Mouse (Mus musculus) liver, embryonic 15.5 days (tissue): ENCODE measurements around the gene Cc2d2b. TPM values are rescaled to one million over a fixed set of nuclear protein-coding genes. Genes with fewer than 3 reads are reported as not detected.
A peak's percentile ranks its signal among the peaks of the same experiment; 100 is the strongest.

Experiments used
- ATAC-seq: fragments of 200-750 bp; cut with Nextera tagmentation; 2 replicates; pipeline ENCODE4 v1.8.0; 2017; ENCODE audit warnings: moderate number of reproducible peaks, mild to moderate bottlenecking, moderate library complexity; ENCODE audit not compliant: insufficient read depth
- H3K27ac ChIP-seq: fragments of 300-500 bp; sonication (generic); replicated peaks from 2 replicates; pipeline ENCODE4 v1.5.1; 2015; ENCODE audit warnings: mild to moderate bottlenecking, inconsistent platforms
- H3K27me3 ChIP-seq: fragments of 300-500 bp; sonication (generic); 2 replicates; pipeline ENCODE4 v1.6.1; 2015; ENCODE audit warnings: mild to moderate bottlenecking, inconsistent platforms
- H3K36me3 ChIP-seq: fragments of 300-500 bp; sonication (generic); replicated peaks from 2 replicates; pipeline ENCODE4 v1.6.1; 2015; ENCODE audit warnings: moderate library complexity, mild to moderate bottlenecking, inconsistent platforms
- H3K4me1 ChIP-seq: fragments of 300-500 bp; sonication (generic); replicated peaks from 2 replicates; pipeline ENCODE4 v1.6.1; 2015; ENCODE audit warnings: inconsistent platforms
- H3K4me2 ChIP-seq: fragments of 300-500 bp; sonication (generic); 2 replicates; pipeline ENCODE4 v1.6.1; 2015; ENCODE audit warnings: moderate library complexity, mild to moderate bottlenecking, inconsistent platforms
- H3K4me3 ChIP-seq: fragments of 300-500 bp; sonication (generic); replicated peaks from 2 replicates; pipeline ENCODE4 v1.5.1; 2015; ENCODE audit warnings: mild to moderate bottlenecking, inconsistent platforms
- H3K9ac ChIP-seq: fragments of 300-500 bp; sonication (generic); 2 replicates; pipeline ENCODE4 v1.6.1; 2015; ENCODE audit warnings: moderate library complexity, mild to moderate bottlenecking, inconsistent platforms
- H3K9me3 ChIP-seq: fragments of 300-500 bp; sonication (generic); replicated peaks from 2 replicates; pipeline ENCODE4 v1.6.1; 2016; ENCODE audit warnings: inconsistent platforms
- WGBS: fragments of 180-500 bp; shearing (Covaris S2); methylation state at CpG from one replicate; pipeline ENCODE4 v1.1.7; 2015; ENCODE audit warnings: mixed read lengths; ENCODE audit not compliant: insufficient replicate concordance; 5-methylcytosine and 5-hydroxymethylcytosine counted together
- polyA plus RNA-seq: library from polyadenylated mRNA; unstranded; fragments of >200 nt; fragmentation: Nextera tagmentation; extraction: Ambion mirVana; gene quantifications from 2 replicates; pipeline ENCODE4 v1.2.1, GENCODE M21; 2015

Cc2d2b gene
- polyA plus RNA-seq, 1 experiment from 2014 or later, result 0.59 TPM

DNA sequence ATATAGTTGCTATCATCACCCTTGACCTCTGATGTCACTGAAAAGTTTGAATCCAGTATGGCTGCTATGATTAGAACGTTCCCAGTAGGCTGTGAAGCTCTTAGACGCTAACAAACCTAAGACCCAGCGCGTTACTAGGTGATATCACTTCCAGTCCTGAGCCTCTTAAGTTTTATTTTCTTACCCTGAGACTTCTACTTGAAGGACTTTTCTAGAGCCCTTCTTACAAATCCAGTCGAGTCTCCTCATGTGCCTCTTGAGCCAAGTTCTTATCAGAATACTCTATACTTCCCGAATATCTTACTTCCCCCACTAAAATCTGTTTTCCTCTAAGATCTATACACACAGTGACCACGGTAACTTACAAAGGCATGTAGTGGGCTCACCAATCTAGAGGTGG is 89.7 kb downstream of the Cc2d2b start:
- H3K4me3 ChIP-seq, result no peak overlapping the region
- 67% methylated on average over 7 of the region's 7 CpGs for WGBS
- peaks cover 42% of the 10 kb centered on the region for H3K36me3 ChIP-seq
- no peak overlapping the region for H3K9ac ChIP-seq
- H3K9me3 ChIP-seq, result no peaks in the 10 kb centered on the region
- H3K4me1 ChIP-seq, result peaks cover 20% of the 10 kb centered on the region
- H3K27me3 ChIP-seq, result no peaks in the 10 kb centered on the region
- H3K27ac ChIP-seq, result no peak overlapping the region
- H3K4me2 ChIP-seq, result no peak overlapping the region
- ATAC-seq, result no peak

- no peaks in the 10 kb centered on the region for H3K27me3 ChIP-seq
- peaks cover 51% of the 10 kb centered on the region for H3K36me3 ChIP-seq
- 0 out of 2 replicates have a peak, but pooled peaks cover under 1% of the 10 kb centered on the region for H3K4me1 ChIP-seq
- no peak overlapping the region for H3K27ac ChIP-seq
- no peaks in the 10 kb centered on the region for H3K9me3 ChIP-seq
- no peak for ATAC-seq
- WGBS, result 43% methylated on average over 6 of the region's 6 CpGs
- H3K4me3 ChIP-seq, result no peak overlapping the region
- H3K4me2 ChIP-seq, result no peak overlapping the region
- no peak overlapping the region for H3K9ac ChIP-seq
Measured at GRCm38 (mm10) chr19:40840303-40840702, 91.8 kb downstream of the Cc2d2b start.

GRCm38 (mm10) chr19:40841083-40841482 is 92.5 kb downstream of the Cc2d2b start:
- WGBS, result 74% methylated on average over 6 of the region's 6 CpGs
- Histone ChIP-seq H3K27me3 (no peaks in the 10 kb centered on the region), H3K9ac (no peak overlapping the region), H3K27ac (no peak overlapping the region), H3K4me2 (no peak overlapping the region), H3K4me3 (no peak overlapping the region), H3K4me1 (no peaks in the 10 kb centered on the region), H3K9me3 (no peaks in the 10 kb centered on the region), H3K36me3 (peaks cover 59% of the 10 kb centered on the region)
- ATAC-seq, result no peak

DNA sequence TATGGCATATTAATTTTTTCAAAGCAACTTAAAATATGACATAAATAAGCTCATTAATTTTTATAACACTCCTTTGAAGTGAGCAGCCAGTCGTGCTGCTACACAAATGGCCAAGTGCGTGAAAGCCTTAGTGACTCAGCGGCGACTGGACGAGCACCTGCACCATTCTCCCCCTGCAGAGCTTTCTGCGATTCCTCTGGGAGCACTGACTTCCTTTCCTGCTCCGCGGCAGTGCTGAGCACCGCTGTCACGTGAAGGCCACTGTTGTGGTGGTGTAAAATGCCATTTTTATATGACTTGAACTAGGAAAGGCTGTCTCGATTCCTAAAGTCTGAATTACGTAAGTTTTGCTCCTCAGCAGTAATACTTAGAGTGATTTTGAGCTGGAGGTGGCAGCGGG is 93.0 kb downstream of the Cc2d2b start:
- no peak overlapping the region for H3K4me2 ChIP-seq
- no peak overlapping the region for H3K27ac ChIP-seq
- no peaks in the 10 kb centered on the region for H3K27me3 ChIP-seq
- H3K9ac ChIP-seq, result no peak overlapping the region
- H3K36me3 ChIP-seq, result peaks cover 60% of the 10 kb centered on the region
- no peaks in the 10 kb centered on the region for H3K9me3 ChIP-seq
- ATAC-seq, result no peak
- 77% methylated on average over 13 of the region's 13 CpGs for WGBS
- no peak overlapping the region for H3K4me3 ChIP-seq
- no peaks in the 10 kb centered on the region for H3K4me1 ChIP-seq

- Histone ChIP-seq H3K27me3 (no peaks in the 10 kb centered on the region), H3K27ac (no peak overlapping the region), H3K4me1 (no peaks in the 10 kb centered on the region), H3K9ac (no peak overlapping the region), H3K9me3 (no peaks in the 10 kb centered on the region), H3K4me3 (no peak overlapping the region), H3K36me3 (peaks cover 42% of the 10 kb centered on the region), H3K4me2 (no peak overlapping the region)
- ATAC-seq, result no peak
- WGBS, result 84% methylated on average over 13 of the region's 13 CpGs
Measured at GRCm38 (mm10) chr19:40844731-40845130, 96.2 kb downstream of the Cc2d2b start.

GRCm38 (mm10) chr19:40849391-40849790 is 100.8 kb downstream of the Cc2d2b start:
- Histone ChIP-seq H3K27me3 (0 out of 2 replicates have a peak, but pooled peaks cover 4% of the 10 kb centered on the region), H3K4me3 (no peak overlapping the region), H3K27ac (no peak overlapping the region), H3K36me3 (peaks cover 30% of the 10 kb centered on the region), H3K4me1 (no peaks in the 10 kb centered on the region), H3K9me3 (no peaks in the 10 kb centered on the region), H3K9ac (no peak overlapping the region), H3K4me2 (no peak overlapping the region)
- 77% methylated on average over 12 of the region's 12 CpGs for WGBS
- no peak for ATAC-seq

GRCm38 (mm10) chr19:40859555-40859954 is 111.0 kb downstream of the Cc2d2b start:
- 30% methylated on average over 4 of the region's 4 CpGs for WGBS
- no peak for ATAC-seq
- no peaks in the 10 kb centered on the region for H3K36me3 ChIP-seq

GRCm38 (mm10) chr19:40868284-40868683 is 119.7 kb downstream of the Cc2d2b start:
- no peak overlapping the region for H3K9ac ChIP-seq
- no peak for ATAC-seq
- peaks cover 6% of the 10 kb centered on the region for H3K4me1 ChIP-seq
- no peak overlapping the region for H3K4me2 ChIP-seq
- H3K9me3 ChIP-seq, result no peaks in the 10 kb centered on the region
- no peak overlapping the region for H3K4me3 ChIP-seq
- no peak overlapping the region for H3K27ac ChIP-seq
- H3K27me3 ChIP-seq, result peaks cover 44% of the 10 kb centered on the region
- H3K36me3 ChIP-seq, result no peaks in the 10 kb centered on the region
- WGBS, result 33% methylated on average over 5 of the region's 5 CpGs

More at GRCm38 (mm10) chr19:40859555-40859954, 111.0 kb downstream of the Cc2d2b start:
- H3K4me1 ChIP-seq, result 0 out of 2 replicates have a peak, but pooled peaks cover 5% of the 10 kb centered on the region
- H3K4me2 ChIP-seq, result no peak overlapping the region
- no peaks in the 10 kb centered on the region for H3K9me3 ChIP-seq
- no peak overlapping the region for H3K4me3 ChIP-seq
- H3K9ac ChIP-seq, result no peak overlapping the region
- peaks cover 12% of the 10 kb centered on the region for H3K27me3 ChIP-seq
- no peak overlapping the region for H3K27ac ChIP-seq

DNA sequence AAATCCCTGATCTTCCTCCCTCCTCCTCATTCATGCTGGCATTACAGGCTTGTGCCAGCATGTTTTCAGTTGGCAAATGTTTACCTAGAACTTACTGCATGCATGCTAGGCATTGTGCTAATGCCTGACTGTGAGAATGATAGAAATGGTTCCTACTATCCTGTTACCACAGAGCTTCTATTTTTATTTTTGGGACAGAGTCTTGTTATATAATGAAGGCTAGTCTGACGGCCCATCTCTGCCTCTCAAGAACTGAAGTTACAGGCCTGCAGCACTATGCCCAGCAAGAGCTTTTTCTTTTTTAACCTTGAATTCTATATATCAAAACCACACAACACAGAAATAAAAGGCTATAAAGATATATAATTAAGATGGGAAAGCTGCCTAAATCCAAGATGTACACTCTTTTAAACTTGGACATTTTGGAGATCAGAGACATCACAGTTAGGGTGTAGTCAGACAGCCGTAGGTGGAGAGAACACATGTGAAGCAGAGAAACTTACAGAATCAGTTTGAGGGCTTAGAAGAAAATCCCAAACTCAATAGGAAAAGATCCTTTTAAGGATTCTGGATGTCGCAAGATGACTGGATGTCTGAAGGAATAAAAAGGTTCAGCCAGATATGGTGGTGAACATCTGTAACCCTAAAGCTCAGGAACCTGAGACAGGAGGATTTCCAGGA is 121.0 kb downstream of the Cc2d2b start:
- Histone ChIP-seq H3K27me3 (peaks cover 44% of the 10 kb centered on the region), H3K4me3 (no peak overlapping the region), H3K4me2 (no peak overlapping the region), H3K9ac (no peak overlapping the region), H3K27ac (no peak overlapping the region), H3K4me1 (peaks cover 11% of the 10 kb centered on the region), H3K36me3 (no peaks in the 10 kb centered on the region), H3K9me3 (no peaks in the 10 kb centered on the region)
- WGBS, result 66% methylated on average over 3 of the region's 3 CpGs
- ATAC-seq, result no peak

DNA sequence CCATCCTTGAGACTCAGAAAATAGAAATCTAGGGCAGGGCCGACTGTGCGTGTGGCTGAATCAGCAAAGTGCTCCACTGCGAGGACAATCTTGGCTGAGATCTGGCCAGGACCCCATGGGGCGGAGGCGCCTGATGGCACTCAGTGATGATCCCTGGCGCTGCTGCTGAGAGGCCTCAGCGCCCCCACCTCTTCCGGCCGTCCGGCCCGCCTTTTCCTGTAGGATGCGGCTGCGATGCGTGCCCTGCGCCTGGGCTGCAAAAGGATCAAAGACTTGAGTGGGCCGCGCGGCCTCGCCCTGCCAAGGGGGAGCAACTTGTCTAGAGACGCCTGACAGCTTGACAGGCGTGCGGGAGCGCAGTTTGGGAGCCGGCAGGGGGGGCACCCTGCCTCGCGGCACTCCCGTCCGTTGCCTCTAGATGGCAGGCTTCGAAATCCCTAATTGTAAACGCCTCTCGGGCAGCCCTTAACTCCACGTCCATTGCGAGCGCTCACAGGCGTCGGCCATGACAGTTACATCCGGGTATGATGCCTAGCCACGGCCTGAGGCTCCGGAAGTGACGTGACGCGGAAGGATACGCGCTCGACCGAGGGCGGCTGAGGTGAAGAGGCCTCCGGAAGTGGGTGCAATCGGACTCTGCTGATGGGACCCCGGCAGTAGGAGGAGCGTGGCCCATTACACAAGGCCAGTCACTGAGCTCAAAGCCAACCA is 124.6 kb downstream of the Cc2d2b start:
- Histone ChIP-seq H3K4me2 (peak overlapping the region; percentile 81), H3K36me3 (no peaks in the 10 kb centered on the region), H3K9ac (peak overlapping the region; percentile 12; the same call in 1 of the 2 replicates), H3K4me3 (peak overlapping the region; percentile 59), H3K27me3 (peaks cover 59% of the 10 kb centered on the region), H3K9me3 (no peaks in the 10 kb centered on the region), H3K4me1 (peaks cover 11% of the 10 kb centered on the region), H3K27ac (peak overlapping the region; percentile 45)
- 3% methylated on average over 51 of the region's 51 CpGs for WGBS
- ATAC-seq, result peak; percentile 90
